Mouse (Mus musculus) kidney, embryonic 16.5 days (tissue): Measurements from ENCODE around the gene Repin1. TPM values are rescaled to one million over a fixed set of nuclear protein-coding genes. Genes with fewer than 3 reads are reported as not detected.

Source experiments
- ATAC-seq: fragments of 200-750 bp; cut with Nextera tagmentation; 2 replicates; pipeline ENCODE4 v1.8.0; 2017; ENCODE audit warnings: moderate TSS enrichment; ENCODE audit not compliant: low FRiP score, low TSS enrichment
- H3K27ac ChIP-seq: fragments of 300-500 bp; sonication (generic); 2 replicates; pipeline ENCODE4 v1.5.1; 2014; ENCODE audit warnings: low read length
- H3K27me3 ChIP-seq: fragments of 300-500 bp; sonication (generic); 2 replicates; pipeline ENCODE4 v1.6.1; 2014; ENCODE audit warnings: low read length, control low read depth, mixed read lengths; ENCODE audit not compliant: insufficient read depth
- H3K36me3 ChIP-seq: fragments of 300-500 bp; sonication (generic); 2 replicates; pipeline ENCODE4 v1.6.1; 2014; ENCODE audit warnings: low read length, control low read depth, mixed read lengths; ENCODE audit not compliant: insufficient read depth
- H3K4me1 ChIP-seq: fragments of 300-500 bp; sonication (generic); 2 replicates; pipeline ENCODE4 v1.6.1; 2014; ENCODE audit warnings: low read length, control low read depth, mixed read lengths; ENCODE audit not compliant: insufficient read depth
- H3K4me2 ChIP-seq: fragments of 300-500 bp; sonication (generic); replicated peaks from 2 replicates; pipeline ENCODE4 v1.6.1; 2014; ENCODE audit warnings: low read depth, low read length
- H3K4me3 ChIP-seq: fragments of 300-500 bp; sonication (generic); 2 replicates; pipeline ENCODE4 v1.5.1; 2014; ENCODE audit warnings: mild to moderate bottlenecking, low read length
- H3K9ac ChIP-seq: fragments of 300-500 bp; sonication (generic); replicated peaks from 2 replicates; pipeline ENCODE4 v1.6.1; 2014; ENCODE audit warnings: low read length
- H3K9me3 ChIP-seq: fragments of 300-500 bp; sonication (generic); 2 replicates; pipeline ENCODE4 v1.6.1; 2016; ENCODE audit warnings: low read length, control low read depth
- WGBS: fragments of 180-500 bp; shearing (Covaris S2); extraction: QIAGEN DNeasy Blood & Tissue Kit; methylation state at CpG from one replicate; pipeline ENCODE4 v1.1.7; 2014; 5-methylcytosine and 5-hydroxymethylcytosine counted together
- polyA plus RNA-seq: library from polyadenylated mRNA; unstranded; fragments of >200 nt; fragmentation: Nextera tagmentation; extraction: Ambion mirVana; gene quantifications from 2 replicates; pipeline ENCODE4 v1.2.1, GENCODE M21; 2015

The Repin1 gene
- polyA plus RNA-seq, 1 experiment from 2014 or later: 52.9 TPM

- no peak for ATAC-seq
- H3K27ac ChIP-seq: peak overlapping the region; percentile 39; the same call in 1 of the 2 replicates
Measured at GRCm38 (mm10) chr6:48578736-48579135, 14.9 kb upstream of the Repin1 start.

GRCm38 (mm10) chr6:48579215-48579648 lies 14.5 kb upstream of the Repin1 start:
- Histone ChIP-seq H3K4me2 (no peak overlapping the region), H3K36me3 (no peaks in the 10 kb centered on the region), H3K9ac (no peak overlapping the region), H3K4me1 (peaks cover 17% of the 10 kb centered on the region; the same call in 1 of the 2 replicates), H3K27me3 (no peaks in the 10 kb centered on the region), H3K27ac (peak overlapping the region; percentile 21; the same call in 1 of the 2 replicates), H3K9me3 (no peaks in the 10 kb centered on the region), H3K4me3 (no peak overlapping the region)
- no peak for ATAC-seq
- 21% methylated on average over 5 of the region's 5 CpGs for WGBS

More at GRCm38 (mm10) chr6:48578736-48579135, 14.9 kb upstream of the Repin1 start:
- H3K4me3 ChIP-seq: no peak overlapping the region
- H3K4me1 ChIP-seq: peaks cover 17% of the 10 kb centered on the region; the same call in 1 of the 2 replicates
- no peak overlapping the region for H3K4me2 ChIP-seq
- no peaks in the 10 kb centered on the region for H3K27me3 ChIP-seq
- H3K36me3 ChIP-seq: no peaks in the 10 kb centered on the region
- WGBS: 22% methylated on average over 5 of the region's 5 CpGs
- no peak overlapping the region for H3K9ac ChIP-seq
- H3K9me3 ChIP-seq: no peaks in the 10 kb centered on the region

GRCm38 (mm10) chr6:48581257-48581656 lies 12.4 kb upstream of the Repin1 start:
- Histone ChIP-seq H3K27ac (no peak overlapping the region), H3K9me3 (no peaks in the 10 kb centered on the region), H3K36me3 (no peaks in the 10 kb centered on the region), H3K27me3 (no peaks in the 10 kb centered on the region), H3K4me2 (no peak overlapping the region), H3K4me3 (no peak overlapping the region), H3K9ac (no peak overlapping the region), H3K4me1 (peaks cover 17% of the 10 kb centered on the region; the same call in 1 of the 2 replicates)
- ATAC-seq: no peak
- WGBS: 66% methylated on average over 3 of the region's 3 CpGs

- Histone ChIP-seq H3K9me3 (no peaks in the 10 kb centered on the region), H3K4me2 (no peak overlapping the region), H3K27ac (no peak overlapping the region), H3K36me3 (no peaks in the 10 kb centered on the region), H3K9ac (no peak overlapping the region), H3K4me3 (no peak overlapping the region), H3K4me1 (peaks cover 17% of the 10 kb centered on the region; the same call in 1 of the 2 replicates), H3K27me3 (no peaks in the 10 kb centered on the region)
- 47% methylated on average over 3 of the region's 3 CpGs for WGBS
- ATAC-seq: no peak
Measured at GRCm38 (mm10) chr6:48582037-48582436, 11.6 kb upstream of the Repin1 start.

GRCm38 (mm10) chr6:48589194-48589750 lies 4.4 kb upstream of the Repin1 start, which contains the start of gene Gm45021:
Gene Gm45021 (plus strand): TSS chr6:48589610.
- Histone ChIP-seq H3K27ac (peak within 1 kb of the TSS; percentile 6; the same call in 1 of the 2 replicates), H3K36me3 (no peaks in the 10 kb centered on the region), H3K4me3 (no peak within 1 kb of the TSS), H3K4me2 (no peak within 1 kb of the TSS), H3K27me3 (no peaks in the 10 kb centered on the region), H3K9me3 (no peaks in the 10 kb centered on the region), H3K9ac (0 out of 2 replicates have a peak within 1 kb of the TSS, but pooled peaks have one; percentile 29), H3K4me1 (peaks cover 20% of the 10 kb centered on the region; the same call in 1 of the 2 replicates)
- no peak for ATAC-seq
- 11% methylated on average over 6 of the region's 6 CpGs for WGBS

- peaks cover 32% of the 10 kb centered on the region for H3K4me1 ChIP-seq
- H3K27me3 ChIP-seq: no peaks in the 10 kb centered on the region
- ATAC-seq: no peak
- peak overlapping the region; percentile 9; the same call in 1 of the 2 replicates for H3K27ac ChIP-seq
- no peak overlapping the region for H3K4me3 ChIP-seq
- peaks cover 5% of the 10 kb centered on the region for H3K9me3 ChIP-seq
- H3K4me2 ChIP-seq: no peak overlapping the region
- 75% methylated on average over 3 of the region's 3 CpGs for WGBS
- H3K36me3 ChIP-seq: peaks cover 11% of the 10 kb centered on the region
- no peak overlapping the region for H3K9ac ChIP-seq
Measured at GRCm38 (mm10) chr6:48591221-48591845, 2.4 kb upstream of the Repin1 start.

- Histone ChIP-seq H3K27me3 (no peaks in the 10 kb centered on the region), H3K9ac (no peak overlapping the region), H3K4me3 (no peak overlapping the region), H3K36me3 (peaks cover 16% of the 10 kb centered on the region), H3K4me2 (no peak overlapping the region), H3K9me3 (peaks cover 11% of the 10 kb centered on the region), H3K4me1 (peaks cover 32% of the 10 kb centered on the region), H3K27ac (no peak overlapping the region)
- ATAC-seq: no peak
- WGBS: 87% methylated on average over 6 of the region's 6 CpGs
Measured at GRCm38 (mm10) chr6:48591871-48592270, 1.8 kb upstream of the Repin1 start.

- peak overlapping the region; percentile 81 for H3K4me2 ChIP-seq
- H3K4me1 ChIP-seq: peaks cover 28% of the 10 kb centered on the region
- H3K9ac ChIP-seq: peak overlapping the region; percentile 93
- H3K27me3 ChIP-seq: no peaks in the 10 kb centered on the region
- 2% methylated on average over 41 of the region's 41 CpGs for WGBS
- peaks cover 39% of the 10 kb centered on the region for H3K36me3 ChIP-seq
- peak; percentile 64 for ATAC-seq
- H3K9me3 ChIP-seq: peaks cover 24% of the 10 kb centered on the region
- H3K4me3 ChIP-seq: peak overlapping the region; percentile 73
- peak overlapping the region; percentile 94 for H3K27ac ChIP-seq
Measured at GRCm38 (mm10) chr6:48594043-48594738, 508 bp downstream of the Repin1 start.

GRCm38 (mm10) chr6:48595278-48595677 lies 1.6 kb downstream of the Repin1 start:
- Histone ChIP-seq H3K4me3 (peak overlapping the region; percentile 73), H3K9me3 (peaks cover 24% of the 10 kb centered on the region), H3K4me1 (peaks cover 26% of the 10 kb centered on the region), H3K36me3 (peaks cover 50% of the 10 kb centered on the region), H3K27ac (peak overlapping the region; percentile 94; the same call in 1 of the 2 replicates), H3K4me2 (peak overlapping the region; percentile 81), H3K27me3 (no peaks in the 10 kb centered on the region), H3K9ac (peak overlapping the region; percentile 93)
- WGBS: 50% methylated on average over 1 of the region's 1 CpGs
- ATAC-seq: no peak
